Mouse (Mus musculus) lung, embryonic 15.5 days (tissue): ENCODE data around the gene Vmn1r224. TPM values are rescaled to one million over a fixed set of nuclear protein-coding genes. Genes with fewer than 3 reads are reported as not detected.

ENCODE experiments used
- ATAC-seq: fragments of 200-750 bp; cut with Nextera tagmentation; 2 replicates; pipeline ENCODE4 v1.8.0; 2017; ENCODE audit warnings: moderate number of reproducible peaks, borderline replicate concordance; ENCODE audit not compliant: low FRiP score, low TSS enrichment; ENCODE audit errors: extremely low read depth
- H3K27ac ChIP-seq: fragments of 300-500 bp; sonication (generic); 2 replicates; pipeline ENCODE4 v1.5.1; 2015; ENCODE audit warnings: moderate library complexity, mild to moderate bottlenecking, inconsistent platforms
- H3K27me3 ChIP-seq: fragments of 300-500 bp; sonication (generic); 2 replicates; pipeline ENCODE4 v1.6.1; 2015; ENCODE audit warnings: inconsistent platforms
- H3K36me3 ChIP-seq: fragments of 300-500 bp; sonication (generic); 2 replicates; pipeline ENCODE4 v1.6.1; 2015; ENCODE audit warnings: inconsistent platforms
- H3K4me1 ChIP-seq: fragments of 300-500 bp; sonication (generic); 2 replicates; pipeline ENCODE4 v1.6.1; 2015; ENCODE audit warnings: inconsistent platforms
- H3K4me2 ChIP-seq: fragments of 300-500 bp; sonication (generic); 2 replicates; pipeline ENCODE4 v1.6.1; 2015; ENCODE audit warnings: inconsistent platforms, mild to moderate bottlenecking, moderate library complexity
- H3K4me3 ChIP-seq: fragments of 300-500 bp; sonication (generic); 2 replicates; pipeline ENCODE4 v1.5.1; 2015; ENCODE audit warnings: mild to moderate bottlenecking, inconsistent platforms
- H3K9ac ChIP-seq: fragments of 300-500 bp; sonication (generic); 2 replicates; pipeline ENCODE4 v1.6.1; 2015; ENCODE audit warnings: inconsistent platforms
- H3K9me3 ChIP-seq: fragments of 300-500 bp; sonication (generic); 2 replicates; pipeline ENCODE4 v1.6.1; 2016; ENCODE audit warnings: inconsistent platforms
- whole genome bisulfite sequencing: fragments of 180-500 bp; shearing (Covaris S2); methylation state at CpG from one replicate; pipeline ENCODE4 v1.1.7; 2015; 5-methylcytosine and 5-hydroxymethylcytosine counted together
- polyA plus RNA-seq: library from polyadenylated mRNA; unstranded; fragments of >200 nt; fragmentation: Nextera tagmentation; extraction: Ambion mirVana; gene quantifications from 2 replicates; pipeline ENCODE4 v1.2.1, GENCODE M21; 2015

The Vmn1r224 gene
- not detected in 2 replicates for polyA plus RNA-seq

- Histone ChIP-seq H3K4me3 (no peak within 1 kb of the TSS), H3K4me2 (no peak within 1 kb of the TSS), H3K36me3 (no peaks in the 10 kb centered on the region), H3K27ac (no peak within 1 kb of the TSS), H3K27me3 (no peaks in the 10 kb centered on the region), H3K9me3 (no peaks in the 10 kb centered on the region), H3K4me1 (no peaks in the 10 kb centered on the region), H3K9ac (no peak within 1 kb of the TSS)
- ATAC-seq = no peak
- 21% methylated on average over 1 of the region's 1 CpGs for WGBS
Measured at GRCm38 (mm10) chr17:20413846-20414245, at the start of gene Vmn1r224. Gene Vmn1r224 (plus strand): TSS chr17:20414146.

- peaks cover 10% of the 10 kb centered on the region; the same call in 1 of the 2 replicates for H3K9me3 ChIP-seq
- 39% methylated on average over 2 of the region's 2 CpGs for WGBS
- H3K36me3 ChIP-seq = no peaks in the 10 kb centered on the region
- ATAC-seq = no peak
- no peaks in the 10 kb centered on the region for H3K27me3 ChIP-seq
- no peaks in the 10 kb centered on the region for H3K4me1 ChIP-seq
- H3K4me2 ChIP-seq = no peak overlapping the region
- no peak overlapping the region for H3K9ac ChIP-seq
- H3K4me3 ChIP-seq = no peak overlapping the region
- H3K27ac ChIP-seq = no peak overlapping the region
Measured at GRCm38 (mm10) chr17:20399105-20399504, 14.8 kb upstream of the Vmn1r224 start.

- no peak for ATAC-seq
- Histone ChIP-seq H3K9me3 (no peaks in the 10 kb centered on the region), H3K4me3 (no peak overlapping the region), H3K27me3 (no peaks in the 10 kb centered on the region), H3K27ac (no peak overlapping the region), H3K4me2 (no peak overlapping the region), H3K9ac (no peak overlapping the region), H3K4me1 (no peaks in the 10 kb centered on the region), H3K36me3 (no peaks in the 10 kb centered on the region)
Measured at GRCm38 (mm10) chr17:20439263-20439662, 25.3 kb downstream of the Vmn1r224 start.

- no peak overlapping the region for H3K4me3 ChIP-seq
- no peak overlapping the region for H3K9ac ChIP-seq
- ATAC-seq = no peak
- no peak overlapping the region for H3K27ac ChIP-seq
- H3K4me1 ChIP-seq = no peaks in the 10 kb centered on the region
- no peaks in the 10 kb centered on the region for H3K27me3 ChIP-seq
- WGBS = 64% methylated on average over 3 of the region's 3 CpGs
- H3K36me3 ChIP-seq = no peaks in the 10 kb centered on the region
- H3K4me2 ChIP-seq = no peak overlapping the region
- H3K9me3 ChIP-seq = no peaks in the 10 kb centered on the region
Measured at GRCm38 (mm10) chr17:20473311-20473710, 59.4 kb downstream of the Vmn1r224 start.

Other genes starting within 250 kb of the Vmn1r224 start
- not detected in 2 replicates for gene Fpr-rs6, start 231.0 kb upstream of the Vmn1r224 start, polyA plus RNA-seq
- gene Vmn2r105, start 179.1 kb upstream of the Vmn1r224 start, polyA plus RNA-seq = not detected in 2 replicates
- not detected in 2 replicates for gene Vmn2r106, start 128.6 kb upstream of the Vmn1r224 start, polyA plus RNA-seq
- not detected in 2 replicates for gene Vmn2r107, start 68.9 kb upstream of the Vmn1r224 start, polyA plus RNA-seq
- not detected in 2 replicates for gene Vmn2r108, start 67.2 kb downstream of the Vmn1r224 start, polyA plus RNA-seq
- not detected in 2 replicates for gene Vmn1r225, start 84.0 kb downstream of the Vmn1r224 start, polyA plus RNA-seq
- gene Vmn2r109, start 150.6 kb downstream of the Vmn1r224 start, polyA plus RNA-seq = not detected in 2 replicates
- gene Vmn2r110, start 182.3 kb downstream of the Vmn1r224 start, polyA plus RNA-seq = 0.02 and 0.03 TPM in 2 replicates
- gene Fpr-rs3, start 210.7 kb downstream of the Vmn1r224 start, polyA plus RNA-seq = not detected in 2 replicates